Mouse (Mus musculus) ES-Bruce4 (cell line): Measurements from ENCODE around the gene Ccdc142. TPM values are rescaled to one million over a fixed set of nuclear protein-coding genes. Genes with fewer than 3 reads are reported as not detected.
A peak's percentile ranks its signal among the peaks of the same experiment; 100 is the strongest.

Experiments
- H3K27ac ChIP-seq: 2 replicates; pipeline ENCODE4 v1.5.1; 2012; ENCODE audit warnings: low read length, inconsistent platforms; ENCODE audit not compliant: insufficient read depth
- H3K27me3 ChIP-seq: 2 replicates; pipeline ENCODE4 v1.6.1; 2012; ENCODE audit warnings: mild to moderate bottlenecking, low read length, inconsistent platforms; ENCODE audit not compliant: control insufficient read depth, poor library complexity, insufficient read depth, severe bottlenecking
- H3K36me3 ChIP-seq: 2 replicates; pipeline ENCODE4 v1.6.1; 2012; ENCODE audit warnings: inconsistent platforms, mild to moderate bottlenecking, low read length, moderate library complexity; ENCODE audit not compliant: control insufficient read depth, poor library complexity, insufficient read depth, severe bottlenecking
- H3K4me1 ChIP-seq: one replicate; pipeline ENCODE4 v1.8.1; 2011; ENCODE audit warnings: low read length; ENCODE audit not compliant: control insufficient read depth, insufficient read depth
- H3K4me3 ChIP-seq: 2 replicates; pipeline ENCODE4 v1.5.1; 2011; ENCODE audit warnings: low read depth, mild to moderate bottlenecking, low read length
- H3K9ac ChIP-seq: 2 replicates; pipeline ENCODE4 v1.6.1; 2012; ENCODE audit warnings: low read depth, mild to moderate bottlenecking, inconsistent platforms; ENCODE audit not compliant: poor library complexity, severe bottlenecking
- H3K9me3 ChIP-seq: replicated peaks from 2 replicates; pipeline ENCODE4 v1.6.1; 2012; ENCODE audit warnings: mild to moderate bottlenecking, low read length, inconsistent platforms; ENCODE audit not compliant: control insufficient read depth, poor library complexity, insufficient read depth, severe bottlenecking
- CTCF ChIP-seq: IDR thresholded peaks from one replicate; pipeline ENCODE4 v1.8.1; 2011; ENCODE audit warnings: low read depth, low read length
- EP300 ChIP-seq: IDR thresholded peaks from 2 replicates; pipeline ENCODE4 v1.6.1; 2011; ENCODE audit warnings: low read depth, low read length; ENCODE audit not compliant: insufficient read depth
- POLR2A ChIP-seq: IDR thresholded peaks from one replicate; pipeline ENCODE4 v1.8.1; 2011; ENCODE audit warnings: low read length; ENCODE audit not compliant: insufficient read depth
- polyA plus RNA-seq: library from polyadenylated mRNA; stranded (reverse); fragments of >200 nt; gene quantifications from 2 replicates; pipeline ENCODE4 v1.2.4, GENCODE M21; 2011; ENCODE audit warnings: low read depth; ENCODE audit not compliant: missing spikeins, insufficient read depth, insufficient read length

Gene Ccdc142
- polyA plus RNA-seq, 1 experiment = not detected

- Histone ChIP-seq H3K27me3 (no peaks in the 10 kb centered on the region), H3K4me3 (peak overlapping the region; percentile 80), H3K36me3 (peaks cover 3% of the 10 kb centered on the region; the same call in 1 of the 2 replicates), H3K27ac (no peak overlapping the region), H3K4me1 (no peaks in the 10 kb centered on the region), H3K9me3 (no peaks in the 10 kb centered on the region), H3K9ac (peak overlapping the region; percentile 63)
- TF ChIP-seq CTCF (no peak), POLR2A (no peak), EP300 (0 out of 2 replicates have a peak, but pooled peaks have one; percentile 36)
These were observed 23.0 kb upstream of the Ccdc142 start for GRCm38 (mm10) chr6:83078324-83078858.

- H3K4me3 ChIP-seq = no peak overlapping the region
- H3K9ac ChIP-seq = no peak overlapping the region
- H3K27ac ChIP-seq = no peak overlapping the region
- H3K36me3 ChIP-seq = peaks cover 3% of the 10 kb centered on the region; the same call in 1 of the 2 replicates
- no peaks in the 10 kb centered on the region for H3K9me3 ChIP-seq
- no peaks in the 10 kb centered on the region for H3K27me3 ChIP-seq
- TF ChIP-seq EP300 (no peak), POLR2A (no peak), CTCF (no peak)
- no peaks in the 10 kb centered on the region for H3K4me1 ChIP-seq
These were observed 21.2 kb upstream of the Ccdc142 start for GRCm38 (mm10) chr6:83080210-83080609.

GRCm38 (mm10) chr6:83083497-83083896 is 17.9 kb upstream of the Ccdc142 start:
- Histone ChIP-seq H3K9ac (no peak overlapping the region), H3K9me3 (no peaks in the 10 kb centered on the region), H3K27me3 (no peaks in the 10 kb centered on the region), H3K4me3 (no peak overlapping the region), H3K27ac (no peak overlapping the region), H3K4me1 (no peaks in the 10 kb centered on the region), H3K36me3 (peaks cover 3% of the 10 kb centered on the region; the same call in 1 of the 2 replicates)
- TF ChIP-seq CTCF (no peak), EP300 (no peak), POLR2A (no peak)

GRCm38 (mm10) chr6:83084477-83084876 is 16.9 kb upstream of the Ccdc142 start:
- no peak overlapping the region for H3K27ac ChIP-seq
- no peak overlapping the region for H3K9ac ChIP-seq
- TF ChIP-seq EP300 (no peak), POLR2A (no peak)
- H3K36me3 ChIP-seq = peaks cover 3% of the 10 kb centered on the region; the same call in 1 of the 2 replicates
- H3K9me3 ChIP-seq = no peaks in the 10 kb centered on the region
- no peaks in the 10 kb centered on the region for H3K27me3 ChIP-seq
- H3K4me1 ChIP-seq = no peaks in the 10 kb centered on the region
- H3K4me3 ChIP-seq = no peak overlapping the region

GRCm38 (mm10) chr6:83086121-83087035 is 15.0 kb upstream of the Ccdc142 start, which contains the start of gene Lbx2:
TSS of gene Lbx2 (plus strand) at chr6:83086367.
- TF ChIP-seq CTCF (no peak), POLR2A (no peak), EP300 (no peak)
- H3K4me1 ChIP-seq = no peaks in the 10 kb centered on the region
- peak within 1 kb of the TSS; percentile 15; the same call in 1 of the 2 replicates for H3K9ac ChIP-seq
- H3K4me3 ChIP-seq = peak within 1 kb of the TSS; percentile 39
- no peaks in the 10 kb centered on the region for H3K9me3 ChIP-seq
- H3K36me3 ChIP-seq = no peaks in the 10 kb centered on the region
- no peak within 1 kb of the TSS for H3K27ac ChIP-seq
- no peaks in the 10 kb centered on the region for H3K27me3 ChIP-seq
